Mouse (Mus musculus) adrenal gland, adult 2 months (tissue): ENCODE measurements at regions not wholly inside any gene's neighbourhood (a gene's known extent, or its start where the extent isn't known, plus 50 kb on each side); places are given as distances from the start of the nearest gene placed in this dataset.

Experiments used
- DNase-seq: peaks from one replicate; pipeline ENCODE4 v3.0.0; 2021

DNA sequence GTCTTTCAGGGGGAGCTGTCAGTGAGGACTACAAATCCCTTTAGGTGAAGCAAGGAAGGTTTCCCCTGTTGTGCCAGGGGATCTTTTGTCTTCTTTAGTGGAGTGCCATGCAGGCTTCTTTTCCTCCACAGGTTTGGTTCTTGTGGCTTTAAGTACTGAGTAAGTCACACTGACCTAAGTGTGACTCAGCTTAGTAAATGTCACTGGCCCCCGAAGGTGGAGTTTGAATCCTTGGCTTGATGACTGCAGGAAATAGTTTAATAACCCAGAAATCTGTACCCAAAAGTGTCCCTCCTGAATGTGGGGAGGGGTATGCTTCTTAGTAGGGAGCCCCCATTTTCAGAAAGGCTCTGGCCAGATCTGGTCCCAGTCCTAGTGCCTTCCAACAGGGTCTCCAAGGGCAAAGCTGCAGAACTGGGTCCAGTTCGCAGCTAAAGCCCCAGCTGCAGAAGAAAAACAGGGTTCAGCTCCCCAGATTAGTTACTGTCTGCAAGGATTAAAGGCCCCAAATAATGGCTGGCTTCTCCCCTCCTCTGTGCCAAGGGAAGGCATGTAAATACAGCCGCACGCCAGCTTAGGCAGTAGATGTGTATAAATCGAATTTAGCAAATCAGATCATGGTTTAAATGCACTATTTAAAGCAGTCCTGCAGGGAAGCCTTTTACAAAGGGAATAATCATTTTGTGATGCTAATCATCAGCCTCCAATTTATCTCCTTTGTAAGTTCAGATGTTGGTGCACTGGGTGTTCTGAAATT is 51.6 kb upstream of the Polg start:
- peak; percentile 66 for DNase-seq

DNA sequence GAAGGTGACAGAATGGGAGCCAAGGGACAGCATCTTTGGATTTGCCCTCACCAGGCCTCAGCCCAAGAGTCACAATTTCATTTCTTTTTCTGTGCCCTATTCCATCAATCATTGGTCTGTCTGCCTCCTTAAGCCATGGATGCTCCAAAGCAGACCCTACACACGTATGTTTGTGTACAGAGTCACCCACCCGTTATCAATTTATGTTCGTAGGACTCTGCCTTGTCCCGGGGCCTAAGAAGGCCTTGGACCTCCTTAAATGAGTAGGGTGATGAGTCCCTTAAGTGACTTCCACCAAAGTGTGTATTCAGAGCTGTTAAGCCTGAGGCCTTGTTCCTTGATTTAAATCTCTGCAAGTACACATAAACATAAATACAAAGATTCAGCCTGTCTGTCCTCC is 50.1 kb upstream of the Polg start:
- DNase-seq, result no peak
